Mouse (Mus musculus) lung, adult 2 months (tissue): ENCODE measurements around the gene Cpt1a. TPM values are rescaled to one million over a fixed set of nuclear protein-coding genes. Genes with fewer than 3 reads are reported as not detected.

ENCODE experiments used
- DNase-seq: peaks from one replicate; pipeline ENCODE4 v3.0.0; 2022
- H3K4me1 ChIP-seq: fragments of 200-500 bp; 2 replicates; pipeline ENCODE4 v1.6.1; 2011; ENCODE audit warnings: low read length; ENCODE audit not compliant: control insufficient read depth, insufficient read depth
- H3K4me3 ChIP-seq: fragments of 200-500 bp; replicated peaks from 2 replicates; pipeline ENCODE3; 2011; ENCODE audit warnings: low read depth, mild to moderate bottlenecking, control low read depth, low read length; ENCODE audit errors: extremely low read depth
- CTCF ChIP-seq: fragments of 200-500 bp; IDR thresholded peaks from 2 replicates; pipeline ENCODE4 v1.5.1; 2011; ENCODE audit warnings: mild to moderate bottlenecking, low read length, control low read depth; ENCODE audit not compliant: insufficient read depth
- POLR2A ChIP-seq: fragments of 200-500 bp; IDR thresholded peaks from 2 replicates; pipeline ENCODE4 v1.6.1; 2011; ENCODE audit warnings: low read depth, mild to moderate bottlenecking, control low read depth, low read length, borderline replicate concordance; ENCODE audit errors: extremely low read depth
- WGBS: fragments of 180-500 bp; shearing (Covaris S2); methylation state at CpG from one replicate; pipeline ENCODE4 v1.1.7; 2018; 5-methylcytosine and 5-hydroxymethylcytosine counted together
- polyA plus RNA-seq: library from polyadenylated mRNA; depleted of rRNA; stranded (reverse); fragments of >200 nt; gene quantifications from 2 replicates; pipeline ENCODE4 v1.2.3, GENCODE M21; 2012; rRNA removed

Cpt1a gene
- polyA plus RNA-seq, 1 experiment, result 126 TPM

- H3K4me1 ChIP-seq, result no peaks in the 10 kb centered on the region
- TF ChIP-seq CTCF (no peak), POLR2A (no peak)
- no peak for DNase-seq
- 58% methylated on average over 2 of the region's 2 CpGs for WGBS
- H3K4me3 ChIP-seq, result no peak overlapping the region
Measured at GRCm38 (mm10) chr19:3431969-3432368, 109.8 kb downstream of the Cpt1a start.

GRCm38 (mm10) chr19:3434124-3434523 is 112.0 kb downstream of the Cpt1a start:
- WGBS, result 48% methylated on average over 4 of the region's 4 CpGs
- Histone ChIP-seq H3K4me3 (no peak overlapping the region), H3K4me1 (no peaks in the 10 kb centered on the region)
- no peak for DNase-seq
- TF ChIP-seq POLR2A (no peak), CTCF (no peak)

- no peak overlapping the region for H3K4me3 ChIP-seq
- H3K4me1 ChIP-seq, result no peaks in the 10 kb centered on the region
- TF ChIP-seq POLR2A (no peak), CTCF (no peak)
- no peak for DNase-seq
- 61% methylated on average over 4 of the region's 4 CpGs for whole genome bisulfite sequencing
Measured at GRCm38 (mm10) chr19:3434641-3435040, 112.5 kb downstream of the Cpt1a start.

Other genes starting within 250 kb of the Cpt1a start
- gene Mrpl21, start 39.4 kb upstream of the Cpt1a start, polyA plus RNA-seq, result 26.9 and 29.5 TPM in 2 replicates
- 5.8 and 7.5 TPM in 2 replicates for gene Ighmbp2, start 39.3 kb upstream of the Cpt1a start, polyA plus RNA-seq
- 0.41 and 0.48 TPM in 2 replicates for gene Tesmin, start 66.5 kb downstream of the Cpt1a start, polyA plus RNA-seq
- gene Gal, start 92.2 kb downstream of the Cpt1a start, polyA plus RNA-seq, result 4.0 and 4.9 TPM in 2 replicates